Mouse (Mus musculus) left cerebral cortex, postnatal 25 days (tissue): ENCODE measurements at regions not wholly inside any gene's neighbourhood (a gene's known extent, or its start where the extent isn't known, plus 50 kb on each side); places are given as distances from the start of the nearest gene placed in this dataset.

Experiments
- DNase-seq, 2 experiments: peaks; one replicate each; pipeline ENCODE4 v3.0.0; 2022; ENCODE audit warnings: low spot score in 2 of 2, mixed read lengths in 1 of 2
- intact Hi-C: fragments of 180-260 bp; cut with DNase I; formaldehyde crosslinking; loops from one replicate; pipeline ENCODE4 v1.15.1; 2025

DNA sequence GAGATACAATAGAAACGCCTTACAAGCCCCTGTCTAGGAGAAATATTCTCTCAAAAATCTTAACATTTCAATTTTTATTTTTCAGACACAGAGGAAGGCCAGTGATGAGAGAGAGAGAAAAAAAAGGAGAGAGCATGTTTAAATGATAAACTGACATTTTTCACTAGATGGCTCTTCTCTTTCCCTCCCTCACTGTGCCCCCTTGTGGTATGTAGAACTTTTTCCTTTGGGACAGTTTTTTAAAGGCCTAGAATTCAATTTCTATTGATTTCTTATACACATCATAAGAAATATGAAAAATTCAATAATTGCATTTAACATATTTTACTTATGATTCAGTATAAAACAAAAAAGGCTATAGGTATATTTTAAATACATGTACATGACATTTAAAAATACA is 454.5 kb upstream of the Gje1 start:
- intact Hi-C loops: loop anchor here (2.0 kb wide), 1 partner anchor 438 kb away; no protein-coding TSS in a partner anchor
- no peak for DNase-seq

DNA sequence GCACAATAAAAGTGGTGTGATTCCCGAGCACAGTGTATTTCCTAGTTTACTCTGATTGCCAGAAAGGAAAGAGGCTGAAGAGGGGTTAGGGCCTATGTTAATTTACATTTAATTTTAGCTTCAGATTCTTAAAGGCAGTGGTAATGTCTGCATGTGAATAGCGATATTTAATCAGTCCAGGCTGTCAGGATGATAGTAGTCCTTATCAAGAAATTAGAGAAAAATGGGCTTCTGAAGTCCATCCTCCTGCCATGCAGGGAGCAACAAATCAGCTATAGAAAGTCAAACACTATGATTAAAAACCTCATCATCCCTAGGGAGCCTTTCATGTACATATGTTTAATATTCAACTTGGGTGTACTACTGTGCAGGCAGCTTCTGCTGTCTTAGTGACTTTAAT is 422.7 kb upstream of the Gje1 start:
- intact Hi-C loops: no loop called here
- DNase-seq: no peak
